Mouse (Mus musculus) E14TG2a.4 (cell line): Measurements from ENCODE around the gene App.

ENCODE experiments used
- CTCF ChIP-seq: conservative IDR thresholded peaks from 2 replicates; pipeline ENCODE4 v1.5.1; 2014; ENCODE audit warnings: low read length
- NANOG ChIP-seq: IDR thresholded peaks from 2 replicates; pipeline ENCODE4 v1.6.1; 2014; ENCODE audit warnings: borderline replicate concordance, low read length, mixed read lengths
- POU5F1 ChIP-seq: IDR thresholded peaks from 2 replicates; pipeline ENCODE4 v1.6.1; 2014; ENCODE audit warnings: low read length, borderline replicate concordance

DNA sequence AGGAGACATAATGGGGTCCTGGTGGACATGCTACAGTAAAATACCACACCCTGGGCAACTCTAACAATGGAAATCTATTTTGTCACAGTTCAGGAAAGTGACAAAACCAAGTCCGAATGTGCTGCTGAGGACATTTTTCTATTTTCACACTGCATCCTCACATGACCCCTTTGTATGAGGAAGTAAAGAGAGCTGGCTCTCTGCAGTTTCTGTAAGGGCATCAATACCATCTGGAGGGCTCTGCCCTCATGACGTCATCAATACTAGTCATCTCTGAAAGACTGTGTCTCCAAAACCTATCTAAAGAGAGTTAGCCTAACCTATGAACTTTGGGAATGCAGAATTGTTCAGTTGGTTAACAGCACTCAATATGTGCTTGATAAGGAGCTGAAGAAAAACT lies 59.6 kb downstream of the App start:
- TF ChIP-seq CTCF, result no peak
- no peak for TF ChIP-seq NANOG
- no peak for TF ChIP-seq POU5F1
